Mouse (Mus musculus) embryo, embryonic 11.5 days (tissue): ENCODE measurements around the gene Oat.

ENCODE experiments used
- DNase-seq: peaks from one replicate; pipeline ENCODE4 v3.0.0-alpha.2; 2012; ENCODE audit warnings: low read depth, low spot score

The Oat gene

DNA sequence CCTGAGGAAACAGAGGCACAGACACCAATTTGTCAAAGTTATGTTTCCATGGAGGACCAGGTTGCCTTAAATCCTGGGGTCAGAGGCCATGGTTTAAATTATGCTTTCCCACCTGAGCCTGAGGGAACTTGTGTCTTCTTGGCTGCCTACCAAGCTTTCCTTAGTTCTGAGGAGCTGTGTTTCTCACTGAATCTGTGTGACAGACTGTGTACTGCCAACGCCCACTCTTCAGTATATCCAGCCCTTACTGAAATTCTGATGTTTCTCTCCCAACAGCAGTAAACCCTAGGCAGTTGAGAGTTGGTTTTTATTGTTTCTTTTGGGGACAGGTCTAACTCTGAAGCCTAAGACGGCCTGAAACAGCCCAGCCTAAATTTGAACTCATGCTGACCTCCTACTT, 17.6 kb upstream of the Oat start:
- DNase-seq: no peak

DNA sequence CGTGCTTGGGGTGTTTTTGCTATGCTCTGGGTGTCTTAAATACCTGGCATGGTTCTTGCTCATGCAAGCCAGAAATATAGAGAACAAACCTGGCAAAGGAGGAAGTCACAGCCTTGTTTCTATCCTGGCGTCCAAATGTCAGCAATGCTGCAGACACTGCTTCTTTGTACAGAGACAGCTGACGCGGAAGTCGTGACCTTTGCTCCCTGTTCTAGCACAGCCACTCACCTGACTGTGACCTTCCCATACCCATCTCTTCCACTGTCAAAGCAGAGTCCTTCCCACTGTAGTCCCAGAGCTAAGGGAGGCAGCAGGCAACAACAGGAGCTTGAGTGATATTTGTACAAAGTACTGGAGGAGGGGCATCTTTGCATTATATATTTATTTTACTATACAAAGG, 13.4 kb upstream of the Oat start:
- no peak for DNase-seq

DNA sequence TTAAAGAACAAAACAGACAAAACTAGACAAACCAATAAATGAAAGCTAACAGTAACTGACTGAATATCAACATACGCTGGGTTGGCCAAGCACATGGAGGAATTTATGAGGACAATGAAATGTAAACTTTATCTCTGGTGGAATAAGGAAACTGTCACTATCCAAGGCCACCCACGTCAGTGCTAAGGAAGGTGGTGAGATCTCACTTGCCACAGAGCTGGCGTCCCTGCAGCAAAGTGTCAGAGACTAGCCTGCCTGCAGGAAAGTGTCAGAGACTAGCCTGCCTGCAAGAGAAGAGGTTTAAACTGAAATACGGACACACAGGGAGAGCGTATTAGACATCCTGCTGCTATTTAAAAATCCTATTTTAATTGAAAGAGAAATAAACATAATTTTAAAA, 11.0 kb upstream of the Oat start:
- no peak for DNase-seq

- DNase-seq: no peak
Observed at GRCm38 (mm10) chr7:132585695-132586491, 9.7 kb upstream of the Oat start.

DNA sequence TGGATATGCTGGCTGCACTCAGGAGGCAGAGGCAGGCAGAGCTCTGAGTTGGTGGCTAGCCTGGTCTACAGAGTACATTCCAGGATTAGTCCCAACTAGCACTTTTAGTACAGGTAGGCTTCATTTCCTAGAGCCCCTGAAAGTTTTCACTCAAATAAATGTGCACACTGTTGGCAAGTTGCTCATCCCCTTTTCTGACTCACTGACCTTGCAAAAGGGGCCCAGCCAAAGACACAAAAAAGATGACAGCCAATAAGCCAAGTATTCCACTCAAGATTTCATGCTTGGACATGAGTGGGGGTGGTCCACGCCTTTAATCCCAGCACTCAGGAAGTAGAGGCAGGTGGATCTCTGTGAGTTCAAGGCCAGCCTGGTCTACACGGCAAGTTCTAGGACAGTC, 5.2 kb upstream of the Oat start:
- DNase-seq: no peak

GRCm38 (mm10) chr7:132580511-132580910, 4.3 kb upstream of the Oat start:
- no peak for DNase-seq

- no peak for DNase-seq
Observed at GRCm38 (mm10) chr7:132576891-132577290, 693 bp upstream of the Oat start.

DNA sequence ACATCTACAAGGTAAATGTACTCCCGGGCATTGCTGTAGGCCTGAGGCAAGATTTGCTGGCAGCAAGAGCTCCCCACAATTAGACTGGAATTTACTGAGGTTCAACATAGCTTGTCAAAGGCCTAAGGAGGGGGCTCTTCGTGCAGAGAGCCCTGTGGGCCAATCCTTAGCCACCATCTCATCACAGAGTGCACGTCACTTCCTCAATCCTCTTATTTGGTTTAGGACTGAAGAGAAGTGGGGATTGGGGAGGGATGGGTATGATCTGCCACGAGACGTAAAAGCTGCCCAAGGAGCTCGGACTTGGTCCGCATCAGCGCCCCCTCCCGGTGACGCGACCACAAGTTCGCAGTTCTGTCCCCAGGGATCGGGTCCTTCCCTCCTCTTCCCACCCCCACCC, 575 bp downstream of the Oat start:
- DNase-seq: peak; percentile 68

DNA sequence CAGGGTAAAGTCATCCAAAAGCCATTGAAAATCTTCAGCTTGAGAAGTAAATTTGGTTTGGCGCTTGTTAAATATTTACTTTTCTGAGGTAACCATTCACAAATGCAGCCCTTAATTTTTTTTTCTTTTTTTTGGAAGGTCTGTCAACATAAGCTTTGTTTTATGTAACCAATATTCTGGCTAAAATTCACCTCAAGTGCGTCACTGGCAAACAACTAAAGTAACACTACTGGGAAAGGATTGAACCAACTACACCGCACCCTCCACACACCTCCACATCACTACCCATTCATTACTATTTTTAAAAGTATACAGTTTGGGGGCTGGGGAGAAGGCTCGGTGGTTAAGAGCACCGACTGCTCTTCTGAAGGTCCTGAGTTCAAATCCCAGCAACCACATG, 1.6 kb downstream of the Oat start:
- no peak for DNase-seq

DNA sequence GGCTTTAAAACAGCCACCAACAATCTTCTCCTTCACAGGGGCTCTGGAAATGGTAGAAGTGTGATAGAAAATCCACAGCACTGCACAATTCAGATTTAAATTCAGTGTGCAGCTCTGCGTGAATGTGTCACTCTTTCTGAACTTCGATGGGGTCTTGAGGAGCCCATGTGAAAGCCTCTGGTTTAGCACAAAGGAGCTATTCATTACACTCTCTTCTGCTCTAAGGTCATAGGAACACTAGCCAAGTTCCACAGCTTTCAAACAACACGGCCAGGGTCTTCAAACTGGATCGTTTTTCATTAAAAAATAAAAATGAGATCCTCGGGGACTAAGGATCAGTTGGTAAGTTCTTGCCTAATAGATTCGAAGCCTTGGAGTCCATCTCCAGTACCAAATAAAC, 3.0 kb downstream of the Oat start:
- DNase-seq: no peak

- DNase-seq: no peak
Observed at GRCm38 (mm10) chr7:132572738-132573137, 3.5 kb downstream of the Oat start.

GRCm38 (mm10) chr7:132571481-132571880, 4.7 kb downstream of the Oat start:
- no peak for DNase-seq

- DNase-seq: no peak
Observed at GRCm38 (mm10) chr7:132570071-132570470, 6.1 kb downstream of the Oat start.

GRCm38 (mm10) chr7:132568817-132569216, 7.4 kb downstream of the Oat start:
- no peak for DNase-seq

GRCm38 (mm10) chr7:132565831-132566230, 10.4 kb downstream of the Oat start:
- no peak for DNase-seq

DNA sequence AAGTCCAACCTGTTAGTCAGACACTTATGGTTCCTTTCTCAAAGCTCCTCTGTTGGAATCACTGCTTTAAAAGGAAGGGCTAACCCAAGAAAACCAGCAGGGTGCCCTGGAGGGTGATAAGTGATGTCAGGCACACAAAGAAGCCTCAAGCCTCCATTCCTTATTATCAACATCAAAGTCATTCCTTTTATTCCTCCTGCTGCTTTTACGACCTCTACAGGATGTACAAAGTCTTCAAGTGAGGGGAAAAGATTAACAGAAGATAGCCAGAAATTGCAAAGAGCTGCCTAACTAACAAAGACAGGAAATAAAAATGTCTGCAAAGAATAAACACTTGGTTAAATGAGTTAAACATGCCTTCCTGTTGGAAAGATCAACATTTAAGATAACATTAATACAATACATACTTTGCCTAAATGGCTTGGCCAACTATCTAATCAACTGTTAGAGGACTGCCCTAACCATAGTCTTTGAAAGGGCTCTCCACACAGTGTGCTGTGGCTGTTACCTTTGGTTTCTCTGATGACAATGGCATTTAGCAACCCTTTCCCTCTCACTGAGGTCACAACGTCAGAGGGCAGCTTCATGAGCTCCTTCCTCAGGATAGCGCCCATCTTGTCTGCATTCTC, 16.9 kb downstream of the Oat start:
- DNase-seq: no peak

GRCm38 (mm10) chr7:132558141-132558736, 18.0 kb downstream of the Oat start:
- no peak for DNase-seq

DNA sequence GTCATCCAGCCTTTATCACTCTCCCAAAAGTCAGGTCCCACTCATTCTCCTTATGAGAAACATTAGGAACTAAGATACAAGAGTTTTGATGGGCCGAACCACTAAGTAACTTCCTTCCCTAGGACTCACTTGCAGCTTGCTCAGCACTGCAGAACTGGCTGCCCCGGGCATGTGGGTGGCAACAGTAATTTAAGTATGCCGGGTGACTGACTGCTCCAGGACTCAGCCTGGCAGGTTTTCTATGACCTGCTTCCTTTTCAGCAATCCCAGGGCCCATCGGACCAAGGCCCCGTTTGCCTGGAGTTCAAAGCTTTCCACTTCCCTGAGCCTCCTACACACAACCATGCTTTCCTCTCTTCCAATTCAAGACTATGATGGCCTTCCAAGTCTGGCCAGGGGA, 19.6 kb downstream of the Oat start:
- no peak for DNase-seq

- DNase-seq: no peak
Observed at GRCm38 (mm10) chr7:132555911-132556310, 20.3 kb downstream of the Oat start.

DNA sequence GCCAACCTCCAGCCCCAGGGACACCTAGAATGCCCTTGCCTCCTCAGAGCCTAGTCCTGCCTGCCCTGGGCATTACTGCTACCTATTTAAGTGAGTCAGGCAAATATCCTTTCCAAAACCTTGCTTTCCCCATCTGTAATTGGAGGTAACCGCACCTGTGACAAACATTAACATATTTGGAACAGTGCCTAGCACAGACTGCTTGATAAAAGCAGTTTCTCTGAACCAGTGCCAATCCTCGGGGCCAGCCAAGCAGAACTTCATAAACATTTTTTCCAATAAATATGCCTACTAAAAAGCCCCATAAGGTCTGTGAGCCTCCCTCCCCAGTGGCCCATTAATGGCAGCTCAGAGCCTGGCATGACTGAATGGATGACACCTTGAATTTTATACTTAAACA, 22.1 kb downstream of the Oat start:
- no peak for DNase-seq

DNA sequence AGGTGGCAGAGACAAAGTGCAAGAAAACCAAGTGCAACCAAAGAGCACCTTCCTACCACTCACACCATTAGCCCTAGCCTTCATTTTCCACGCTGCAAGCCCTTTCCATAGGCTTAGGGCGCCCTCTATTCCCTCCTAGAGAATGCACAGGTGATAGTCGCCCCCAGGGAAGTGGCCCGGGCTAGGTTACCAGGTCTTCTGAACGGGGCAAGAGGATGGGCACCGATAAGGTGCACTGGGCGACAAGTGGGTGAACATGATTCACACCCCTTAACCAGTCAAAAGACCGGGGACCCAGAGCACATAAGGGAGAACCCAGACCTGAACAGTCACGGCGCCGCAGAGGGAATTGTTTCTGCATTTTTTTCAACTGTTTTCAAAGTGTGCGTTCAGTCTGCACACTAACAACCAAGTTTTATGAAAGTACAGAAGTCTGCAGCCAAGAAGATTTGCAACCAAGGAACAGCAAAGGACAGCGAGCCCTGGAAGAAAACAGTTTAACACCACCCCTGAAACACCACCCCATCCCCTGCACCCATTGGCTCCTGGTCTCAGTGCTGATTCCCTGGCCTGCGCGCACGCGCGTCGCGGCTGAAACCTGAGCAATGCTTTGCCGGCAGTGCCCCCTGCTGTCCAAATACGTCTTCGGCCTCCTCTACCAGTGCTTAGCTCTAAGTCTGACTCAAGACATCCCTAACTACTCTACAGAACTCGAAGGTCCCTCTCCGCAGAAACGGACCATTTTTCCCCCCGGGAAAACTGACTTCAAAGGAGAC, 24.7 kb downstream of the Oat start:
- DNase-seq: peak; percentile 93

DNA sequence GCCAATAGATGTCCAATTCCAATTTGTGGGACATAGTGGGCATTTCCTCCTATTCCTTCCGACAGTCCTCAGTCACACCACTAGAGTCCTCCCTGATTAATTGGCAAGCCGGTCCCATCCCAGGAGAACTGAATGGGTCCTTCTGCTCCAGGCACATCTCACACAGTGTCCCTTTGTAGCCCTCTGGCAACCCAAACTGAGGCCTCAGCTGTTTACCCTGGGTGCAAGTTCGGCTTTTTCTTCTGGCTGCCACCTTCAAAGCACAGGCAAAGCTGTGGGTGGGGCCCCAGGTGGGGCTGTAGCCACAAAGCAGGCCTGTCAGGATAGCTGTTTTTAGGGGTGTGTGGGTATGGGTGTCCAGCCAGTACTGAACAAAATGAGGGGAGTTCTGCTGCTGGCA, 29.1 kb downstream of the Oat start:
- no peak for DNase-seq
